Mouse (Mus musculus) brain, embryonic 14.5 days (tissue): ENCODE measurements around the gene Mief2.

ENCODE experiments used
- CTCF ChIP-seq: fragments of 200-500 bp; IDR thresholded peaks from 2 replicates; pipeline ENCODE4 v1.5.1; 2012; ENCODE audit warnings: inconsistent platforms, mild to moderate bottlenecking, moderate library complexity, borderline replicate concordance; ENCODE audit not compliant: insufficient read depth, insufficient read length; ENCODE audit errors: extremely low read depth
- POLR2A ChIP-seq: fragments of 200-500 bp; IDR thresholded peaks from 2 replicates; pipeline ENCODE4 v1.6.1; 2012; ENCODE audit warnings: mild to moderate bottlenecking, inconsistent platforms, borderline replicate concordance; ENCODE audit not compliant: poor library complexity, insufficient read depth, insufficient read length, severe bottlenecking; ENCODE audit errors: extremely low read depth

- no peak for TF ChIP-seq CTCF
- TF ChIP-seq POLR2A: no peak
Observed at GRCm38 (mm10) chr11:60730169-60730568, 2.0 kb downstream of the Mief2 start.
